Mouse (Mus musculus): Measurements from ENCODE around the gene Scg5. TPM values are rescaled to one million over a fixed set of nuclear protein-coding genes. Genes with fewer than 3 reads are reported as not detected.

The Scg5 gene
- polyA plus RNA-seq, 2 experiments, result 0.13 TPM; not detected in 1

DNA sequence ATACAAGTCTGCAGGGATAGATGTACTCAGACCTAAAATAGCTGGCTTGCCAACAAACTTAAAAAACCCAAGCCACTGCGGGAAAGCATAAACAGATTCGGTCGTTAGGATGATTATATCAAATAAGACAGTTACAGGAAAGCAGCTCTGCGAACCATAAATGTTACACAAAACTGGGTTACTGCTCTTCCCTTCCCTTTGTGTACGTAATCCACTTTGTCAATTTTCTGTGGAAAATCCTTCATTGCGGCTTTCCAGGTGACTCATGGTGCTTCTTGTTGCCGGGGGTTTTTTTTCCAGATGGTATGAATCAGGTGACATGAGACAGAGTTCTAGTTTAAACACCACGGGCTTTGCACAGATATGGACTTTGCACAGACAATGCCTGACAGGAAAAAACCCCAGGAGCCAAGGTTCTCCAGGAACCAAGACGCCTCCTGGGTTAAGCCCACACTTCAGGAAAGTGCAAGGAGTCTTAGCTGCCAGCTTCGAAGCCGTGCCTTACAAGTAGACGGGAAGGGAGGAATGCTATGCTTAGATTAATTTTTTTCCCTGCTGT, 7.7 kb downstream of the Scg5 start:
- Histone ChIP-seq H3K4me1 (replicated peaks; ENCODE audit: control insufficient read depth in 2 of 2, insufficient read depth in 2 of 2, low read length in 1 of 2) (no peaks in the 10 kb centered on the region), H3K4me3 (ENCODE audit: insufficient read depth in 1 of 2, low read depth in 2 of 2, low read length in 2 of 2) (no peak overlapping the region), H3K9me3 (ENCODE audit: control insufficient read depth, low read length) (no peaks in the 10 kb centered on the region), H3K4me2 (ENCODE audit: low read depth) (no peak overlapping the region), H3K27ac (no peak overlapping the region), H3K27me3 (ENCODE audit: control insufficient read depth, insufficient read depth, low read length) (no peaks in the 10 kb centered on the region), H3K36me3 (replicated peaks; ENCODE audit: control insufficient read depth, insufficient read depth, low read depth) (no peaks in the 10 kb centered on the region), H3K9ac (replicated peaks) (no peak overlapping the region)
- WGBS (ENCODE audit: insufficient replicate concordance), result 73% methylated on average over 12 of the region's 12 CpGs
- no peak for DNase-seq (ENCODE audit: low read depth in 3 of 3, low spot score in 3 of 3)
- ATAC-seq (ENCODE audit: insufficient read depth), result no peak
- TF ChIP-seq EP300 (IDR thresholded peaks at IDR 0.05; ENCODE audit: low read depth) (no peak), CTCF (IDR thresholded peaks at IDR 0.05; ENCODE audit: low read depth) (no peak)

DNA sequence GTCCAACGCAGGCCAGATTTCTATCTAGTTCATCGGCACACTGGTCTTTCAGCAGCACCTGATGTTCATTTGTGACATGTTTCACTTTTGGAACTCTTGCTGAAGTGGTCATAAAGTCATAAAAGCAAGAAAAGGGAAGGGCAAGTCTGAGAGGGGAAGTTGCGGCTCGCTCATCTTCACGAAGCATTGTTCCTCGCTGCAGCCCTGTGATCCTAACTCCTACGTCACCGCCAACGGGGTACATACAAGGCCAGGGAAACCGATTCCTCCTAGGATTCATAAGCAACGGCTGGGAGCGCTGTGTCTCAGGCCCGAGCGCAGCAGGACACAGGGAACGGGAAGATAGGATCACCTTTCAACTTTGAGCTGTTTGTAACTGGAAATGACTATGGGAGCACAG, 8.8 kb downstream of the Scg5 start:
- Histone ChIP-seq H3K9me3 (ENCODE audit: control insufficient read depth, low read length) (no peaks in the 10 kb centered on the region), H3K27me3 (ENCODE audit: control insufficient read depth, insufficient read depth, low read length) (no peaks in the 10 kb centered on the region), H3K4me2 (ENCODE audit: low read depth) (no peak overlapping the region), H3K9ac (replicated peaks) (no peak overlapping the region), H3K4me1 (replicated peaks; ENCODE audit: control insufficient read depth in 2 of 2, insufficient read depth in 2 of 2, low read length in 1 of 2) (no peaks in the 10 kb centered on the region), H3K4me3 (ENCODE audit: insufficient read depth in 1 of 2, low read depth in 2 of 2, low read length in 2 of 2) (no peak overlapping the region), H3K27ac (no peak overlapping the region), H3K36me3 (replicated peaks; ENCODE audit: control insufficient read depth, insufficient read depth, low read depth) (no peaks in the 10 kb centered on the region)
- ATAC-seq (ENCODE audit: insufficient read depth), result no peak
- DNase-seq (ENCODE audit: low read depth in 3 of 3, low spot score in 3 of 3), result no peak
- no peak for TF ChIP-seq CTCF (IDR thresholded peaks at IDR 0.05; ENCODE audit: low read depth)
- TF ChIP-seq EP300 (IDR thresholded peaks at IDR 0.05; ENCODE audit: low read depth), result no peak
- 76% methylated on average over 15 of the region's 15 CpGs for WGBS (ENCODE audit: insufficient replicate concordance)

DNA sequence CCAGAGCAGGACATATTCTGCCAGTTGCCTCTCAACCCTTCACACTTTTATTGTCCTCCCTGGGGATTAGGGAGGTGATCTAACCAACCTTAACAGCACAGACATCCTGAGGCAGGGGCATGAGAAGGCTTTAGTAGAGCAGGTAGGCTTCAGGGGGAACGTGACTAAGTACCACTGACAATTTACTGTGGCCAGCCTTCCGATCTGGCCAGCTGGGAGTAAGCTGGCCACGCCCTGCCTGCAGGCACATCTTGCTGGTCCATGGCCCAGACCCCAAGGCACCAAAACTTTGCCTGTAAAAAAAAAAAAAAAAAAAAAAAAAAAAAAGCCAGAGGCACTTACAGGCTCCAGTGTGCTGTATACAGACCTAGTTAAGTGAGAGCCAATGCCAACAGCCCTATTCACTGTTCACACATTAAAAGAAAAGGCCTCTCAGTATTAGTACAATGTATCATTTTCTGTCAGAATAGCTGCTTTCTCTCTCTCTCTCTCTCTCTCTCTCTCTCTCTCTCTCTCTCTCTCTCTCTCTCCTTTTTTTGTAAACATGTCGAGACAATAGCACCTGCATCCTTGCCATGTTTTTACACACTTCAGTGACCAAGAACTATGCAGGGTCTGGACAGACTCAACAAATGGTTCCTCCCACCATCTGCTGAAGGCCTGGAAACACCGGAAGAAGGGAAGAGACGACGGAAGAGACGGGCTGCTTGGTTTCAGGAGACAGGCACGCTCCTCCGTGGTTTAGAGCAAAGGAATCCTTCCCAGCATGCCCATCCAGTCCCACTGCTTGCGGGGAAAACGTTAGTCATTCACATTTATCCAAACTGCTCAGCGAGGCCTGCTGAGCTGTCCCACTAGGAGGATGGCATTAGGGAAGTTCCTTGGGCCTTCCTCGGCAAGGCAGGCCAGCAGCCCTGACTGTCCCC, 11.0 kb downstream of the Scg5 start:
- Histone ChIP-seq H3K9me3 (ENCODE audit: control insufficient read depth, low read length) (no peaks in the 10 kb centered on the region), H3K9ac (replicated peaks) (no peak overlapping the region), H3K4me1 (replicated peaks; ENCODE audit: control insufficient read depth in 2 of 2, insufficient read depth in 2 of 2, low read length in 1 of 2) (no peaks in the 10 kb centered on the region), H3K4me2 (ENCODE audit: low read depth) (no peak overlapping the region), H3K36me3 (replicated peaks; ENCODE audit: control insufficient read depth, insufficient read depth, low read depth) (no peaks in the 10 kb centered on the region), H3K27me3 (ENCODE audit: control insufficient read depth, insufficient read depth, low read length) (no peaks in the 10 kb centered on the region), H3K27ac (no peak overlapping the region), H3K4me3 (ENCODE audit: insufficient read depth in 1 of 2, low read depth in 2 of 2, low read length in 2 of 2) (no peak overlapping the region)
- no peak for TF ChIP-seq EP300 (IDR thresholded peaks at IDR 0.05; ENCODE audit: low read depth)
- TF ChIP-seq CTCF (IDR thresholded peaks at IDR 0.05; ENCODE audit: low read depth), result no peak
- WGBS (ENCODE audit: insufficient replicate concordance), result 69% methylated on average over 14 of the region's 14 CpGs
- no peak for DNase-seq (ENCODE audit: low read depth in 3 of 3, low spot score in 3 of 3)
- ATAC-seq (ENCODE audit: insufficient read depth), result no peak

DNA sequence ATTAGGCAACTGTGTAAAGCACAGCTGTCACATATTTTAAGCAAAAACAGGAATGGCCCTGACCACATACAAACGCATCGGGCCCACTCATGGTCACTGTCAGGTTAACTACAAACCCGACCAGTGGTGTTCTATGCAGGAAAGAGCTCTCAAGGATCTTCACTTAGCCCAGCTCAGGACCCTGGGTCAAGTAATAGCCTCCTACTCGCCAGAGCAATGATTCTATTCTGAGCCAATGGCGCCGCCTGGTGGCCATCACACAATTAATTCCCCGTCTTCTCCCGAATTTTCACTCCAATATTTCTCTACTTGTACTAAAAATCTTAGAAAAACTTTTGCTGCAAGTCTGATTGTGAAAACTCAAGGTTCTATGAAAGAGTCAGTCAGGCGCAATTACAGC, 21.3 kb downstream of the Scg5 start:
- Histone ChIP-seq H3K9ac (replicated peaks) (no peak overlapping the region), H3K27ac (no peak overlapping the region), H3K27me3 (ENCODE audit: control insufficient read depth, insufficient read depth, low read length) (no peaks in the 10 kb centered on the region), H3K4me2 (ENCODE audit: low read depth) (no peak overlapping the region), H3K4me1 (replicated peaks; ENCODE audit: control insufficient read depth in 2 of 2, insufficient read depth in 2 of 2, low read length in 1 of 2) (no peaks in the 10 kb centered on the region), H3K4me3 (ENCODE audit: insufficient read depth in 1 of 2, low read depth in 2 of 2, low read length in 2 of 2) (no peak overlapping the region), H3K36me3 (replicated peaks; ENCODE audit: control insufficient read depth, insufficient read depth, low read depth) (no peaks in the 10 kb centered on the region), H3K9me3 (ENCODE audit: control insufficient read depth, low read length) (no peaks in the 10 kb centered on the region)
- TF ChIP-seq CTCF (IDR thresholded peaks at IDR 0.05; ENCODE audit: low read depth) (peak; percentile 62), EP300 (IDR thresholded peaks at IDR 0.05; ENCODE audit: low read depth) (no peak)
- 18% methylated on average over 9 of the region's 9 CpGs for WGBS (ENCODE audit: insufficient replicate concordance)
- ATAC-seq (ENCODE audit: insufficient read depth), result no peak
- DNase-seq (ENCODE audit: low read depth in 3 of 3, low spot score in 3 of 3), result no peak

DNA sequence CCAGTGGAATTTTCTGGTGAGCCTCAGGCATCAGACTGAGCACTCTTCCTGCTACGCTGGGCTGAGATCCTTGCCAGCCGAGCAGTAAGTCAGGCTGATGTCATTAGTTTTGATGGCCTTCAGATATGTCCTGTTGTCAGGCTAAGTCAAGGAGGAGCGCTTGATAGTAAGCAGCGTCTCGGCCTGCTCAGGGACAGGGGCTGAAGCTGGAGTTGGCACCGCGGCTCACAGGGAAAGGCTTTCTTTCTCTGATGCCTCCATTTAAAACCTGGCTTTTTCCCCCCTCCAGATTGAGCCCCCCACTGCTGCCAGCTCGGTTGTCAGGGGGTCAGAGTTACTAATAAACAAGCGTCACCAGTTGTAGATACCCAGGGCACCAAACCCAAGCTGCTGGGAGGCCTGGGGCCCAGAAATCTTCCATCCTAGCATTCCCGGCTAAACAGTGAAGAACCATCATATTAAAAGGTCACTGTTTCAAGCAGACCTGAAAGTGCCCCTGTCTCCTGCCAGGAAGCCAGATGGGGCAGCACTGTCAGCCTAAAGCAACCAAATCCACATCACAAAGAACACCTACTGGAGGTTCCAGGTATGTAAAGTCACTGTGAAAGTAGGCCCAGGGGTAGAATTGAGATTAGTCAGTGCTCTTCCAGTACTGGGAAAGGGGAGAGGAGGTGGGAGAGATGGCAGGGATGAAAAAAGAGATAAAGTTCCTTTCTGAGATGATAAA, 21.9 kb downstream of the Scg5 start:
- H3K36me3 ChIP-seq (replicated peaks; ENCODE audit: control insufficient read depth, insufficient read depth, low read depth), result no peaks in the 10 kb centered on the region
- no peak overlapping the region for H3K27ac ChIP-seq
- no peak overlapping the region for H3K4me2 ChIP-seq (ENCODE audit: low read depth)
- H3K4me1 ChIP-seq (replicated peaks; ENCODE audit: control insufficient read depth in 2 of 2, insufficient read depth in 2 of 2, low read length in 1 of 2), result no peaks in the 10 kb centered on the region
- H3K9me3 ChIP-seq (ENCODE audit: control insufficient read depth, low read length), result no peaks in the 10 kb centered on the region
- H3K4me3 ChIP-seq (ENCODE audit: insufficient read depth in 1 of 2, low read depth in 2 of 2, low read length in 2 of 2), result no peak overlapping the region
- ATAC-seq (ENCODE audit: insufficient read depth) (no peak), DNase-seq (ENCODE audit: low read depth in 3 of 3, low spot score in 3 of 3) (no peak)
- 56% methylated on average over 10 of the region's 10 CpGs for WGBS (ENCODE audit: insufficient replicate concordance)
- H3K27me3 ChIP-seq (ENCODE audit: control insufficient read depth, insufficient read depth, low read length), result no peaks in the 10 kb centered on the region
- H3K9ac ChIP-seq (replicated peaks), result no peak overlapping the region
- TF ChIP-seq EP300 (IDR thresholded peaks at IDR 0.05; ENCODE audit: low read depth) (no peak), CTCF (IDR thresholded peaks at IDR 0.05; ENCODE audit: low read depth) (no peak)

Measured in liver, embryonic 14.5 days (tissue).